Mouse (Mus musculus) gastrocnemius, postnatal 25 days (tissue): ENCODE measurements at regions not wholly inside any gene's neighbourhood (a gene's known extent, or its start where the extent isn't known, plus 50 kb on each side); places are given as distances from the start of the nearest gene placed in this dataset.
"Not testable (repeated sequence)": the region's sequence is repeated elsewhere in the genome, so short reads cannot be mapped to it uniquely, and the experiment has no call there.

ENCODE experiments used
- DNase-seq: peaks from one replicate; pipeline ENCODE4 v3.0.0; 2022
- microRNA-seq, 2 experiments: library from miRNA; unstranded; fragments of <30 nt; microRNA quantifications; one replicate each; pipeline ENCODE4 v1.2.0; 2021; ENCODE audit warnings: borderline replicate concordance in 2 of 2

DNA sequence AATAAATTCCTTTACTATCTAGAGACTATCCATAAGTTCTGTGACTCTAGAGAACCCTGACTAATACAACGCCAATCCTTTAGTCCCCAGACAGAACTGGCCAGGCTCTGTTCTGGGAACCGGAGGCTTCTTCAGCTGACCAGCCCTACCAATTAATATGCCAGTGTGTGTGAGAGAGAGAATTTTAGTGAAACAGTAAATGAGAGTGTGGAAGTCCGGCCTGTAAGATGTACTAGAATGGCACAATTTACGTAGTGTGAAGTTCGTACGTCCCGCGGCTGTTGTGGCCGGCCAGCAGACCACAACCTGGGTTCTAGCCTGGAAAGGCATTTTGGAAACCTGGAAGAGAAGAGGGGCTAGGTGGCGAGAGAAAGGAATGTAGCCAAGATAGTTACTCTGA lies 83.7 kb upstream of the Lemd2 start:
- DNase-seq: not testable (repeated sequence)

DNA sequence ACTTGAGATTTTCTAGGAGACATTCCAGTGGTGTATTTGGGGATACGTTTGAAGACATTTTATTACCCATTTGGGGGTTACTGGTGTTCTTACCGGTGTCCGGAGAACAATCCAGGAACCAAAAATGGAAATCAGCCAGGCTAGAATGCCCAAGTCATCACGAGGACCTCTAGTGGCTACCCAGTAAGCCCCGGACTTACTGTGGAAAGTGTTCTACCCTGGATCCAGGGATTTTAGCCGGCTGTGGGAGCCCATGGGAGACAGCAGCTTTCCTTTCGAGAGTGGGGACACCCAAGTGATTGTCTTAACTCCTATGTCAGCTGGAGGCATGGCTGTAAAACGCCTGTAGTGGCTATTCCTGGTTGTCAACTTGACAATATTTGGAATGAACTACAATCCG lies 77.0 kb upstream of the Lemd2 start:
- DNase-seq: no peak

DNA sequence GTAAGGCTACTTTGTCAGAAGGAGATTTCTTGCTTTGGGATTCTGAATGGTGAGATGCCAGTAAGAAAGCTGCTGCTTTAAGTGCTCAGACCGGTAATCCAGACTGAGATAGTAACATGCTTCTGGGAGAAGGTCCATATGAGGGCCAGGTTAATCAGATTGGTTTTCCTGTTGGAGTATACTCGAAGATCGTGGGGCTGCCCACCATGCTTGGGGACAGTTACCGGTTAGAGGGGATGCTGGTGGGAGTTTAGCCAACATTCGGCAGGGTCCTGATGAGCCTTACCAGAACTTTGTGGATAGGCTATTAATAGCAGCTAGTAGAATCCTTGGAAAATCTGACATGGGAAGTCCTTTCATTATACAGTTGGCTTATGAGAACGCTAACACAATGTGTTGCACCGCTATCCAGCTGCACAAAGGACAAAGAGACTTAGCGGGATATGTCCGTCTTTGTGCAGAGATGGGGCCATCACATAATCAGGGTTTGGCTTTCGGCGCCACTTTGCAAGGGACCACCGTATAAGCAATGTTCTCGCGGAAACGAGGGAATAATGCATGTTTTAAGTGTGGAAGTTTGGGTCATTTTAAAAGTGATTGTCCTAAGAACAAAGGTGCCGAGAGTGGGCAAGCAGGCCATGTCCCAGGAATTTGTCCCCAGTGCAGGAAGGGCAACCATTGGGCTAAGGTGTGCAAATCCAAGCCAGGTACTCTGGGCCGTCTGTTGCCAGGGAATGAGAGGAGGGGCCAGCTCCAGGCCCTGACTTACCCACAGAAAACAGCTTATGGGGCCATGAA lies 75.4 kb upstream of the Lemd2 start:
- DNase-seq: not testable (repeated sequence)

DNA sequence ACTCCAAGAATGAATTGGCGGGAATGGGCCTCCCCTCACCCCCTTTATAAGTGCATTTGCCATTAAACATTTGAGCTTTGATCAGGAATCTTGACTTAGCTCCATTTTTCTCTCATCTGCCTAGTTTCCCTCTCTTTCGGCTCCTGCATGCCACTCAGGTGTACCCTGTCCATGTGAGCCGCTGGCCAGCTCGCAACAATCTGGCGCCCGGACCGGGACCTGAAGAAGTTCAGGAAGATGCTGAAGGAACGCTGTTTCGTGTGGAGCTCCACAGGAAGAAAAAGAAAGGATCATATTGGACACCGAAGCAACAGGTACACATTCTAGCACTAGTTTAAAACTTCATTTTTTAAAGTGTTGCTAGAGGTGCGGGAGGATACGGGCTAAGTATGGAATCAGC lies 73.5 kb upstream of the Lemd2 start:
- DNase-seq: not testable (repeated sequence)

DNA sequence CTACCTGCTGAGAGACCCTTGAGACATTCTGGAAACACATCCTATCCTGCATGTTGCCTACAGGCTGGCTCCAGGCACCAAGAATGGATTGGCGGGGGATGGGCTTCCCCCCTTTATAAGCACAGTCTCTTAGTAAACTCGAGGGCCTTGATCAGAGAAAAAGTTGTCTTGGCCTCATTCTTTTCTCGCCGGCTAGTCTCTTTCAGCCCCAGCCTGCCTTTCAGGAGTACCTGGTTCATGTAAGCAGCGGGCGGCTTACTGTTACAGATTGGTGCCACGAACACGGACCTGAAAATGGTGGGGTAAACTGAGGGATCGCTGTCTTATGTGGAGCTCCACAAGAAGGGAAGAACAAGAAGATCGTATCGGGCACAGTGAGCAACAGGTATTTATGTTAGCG lies 67.5 kb upstream of the Lemd2 start:
- DNase-seq: not testable (repeated sequence)

DNA sequence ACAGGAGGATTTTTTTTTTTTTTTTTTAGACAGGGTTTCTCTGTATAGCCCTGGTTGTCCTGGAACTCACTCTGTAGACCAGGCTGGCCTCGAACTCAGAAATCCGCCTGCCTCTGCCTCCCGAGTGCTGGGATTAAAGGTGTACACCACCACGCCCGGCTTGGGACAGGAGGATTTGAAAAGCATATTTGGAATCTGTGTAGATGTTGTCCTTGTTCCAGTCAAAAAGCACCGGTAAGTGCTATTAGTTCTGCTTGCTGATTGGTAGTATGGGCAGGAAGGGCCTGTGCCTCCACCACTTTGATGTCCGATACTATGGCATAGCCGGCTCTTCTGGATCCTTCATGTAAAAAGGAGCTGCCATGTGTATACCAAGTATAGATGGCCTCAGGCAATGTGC lies 66.5 kb upstream of the Lemd2 start:
- not testable (repeated sequence) for DNase-seq

DNA sequence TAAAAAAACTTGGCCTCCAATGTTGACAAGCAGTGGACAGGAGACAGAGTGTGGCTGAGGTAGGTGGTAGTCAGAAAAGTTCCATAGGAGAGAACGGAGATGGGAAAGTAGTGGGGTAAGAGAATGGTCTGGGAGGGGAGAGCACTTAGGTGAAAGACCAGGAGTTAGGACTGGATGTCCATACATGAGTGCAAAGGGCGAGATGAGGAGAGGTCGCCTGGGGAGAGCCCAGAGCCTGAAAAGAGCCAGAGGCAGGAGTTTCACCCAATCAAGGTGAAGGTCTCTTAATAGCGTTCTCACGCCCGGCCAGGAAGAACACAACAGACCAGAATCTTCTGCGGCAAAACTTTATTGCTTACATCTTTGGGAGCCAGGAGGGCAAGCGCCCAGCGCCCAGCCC lies 60.3 kb upstream of the Lemd2 start:
- not testable (repeated sequence) for DNase-seq

DNA sequence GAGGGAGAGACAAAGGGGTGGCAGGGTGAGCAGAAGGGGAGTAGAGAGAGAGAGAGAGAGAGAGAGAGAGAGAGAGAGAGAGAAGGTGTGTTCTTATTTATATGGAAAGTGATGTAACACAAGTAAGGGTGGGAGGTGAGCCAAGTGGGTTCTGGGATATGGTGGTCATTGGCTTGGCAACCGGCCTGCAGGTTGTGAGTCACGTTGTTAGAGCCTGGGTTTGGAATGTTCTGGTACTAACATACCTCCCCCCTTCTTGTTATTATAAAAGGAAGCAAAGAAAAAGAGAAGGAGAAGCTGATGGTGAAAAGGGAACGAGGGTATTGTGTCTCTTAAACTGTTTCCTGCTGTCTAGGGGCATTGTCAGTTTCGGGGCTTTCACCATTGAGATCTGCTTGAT lies 58.3 kb upstream of the Lemd2 start:
- no peak for DNase-seq

DNA sequence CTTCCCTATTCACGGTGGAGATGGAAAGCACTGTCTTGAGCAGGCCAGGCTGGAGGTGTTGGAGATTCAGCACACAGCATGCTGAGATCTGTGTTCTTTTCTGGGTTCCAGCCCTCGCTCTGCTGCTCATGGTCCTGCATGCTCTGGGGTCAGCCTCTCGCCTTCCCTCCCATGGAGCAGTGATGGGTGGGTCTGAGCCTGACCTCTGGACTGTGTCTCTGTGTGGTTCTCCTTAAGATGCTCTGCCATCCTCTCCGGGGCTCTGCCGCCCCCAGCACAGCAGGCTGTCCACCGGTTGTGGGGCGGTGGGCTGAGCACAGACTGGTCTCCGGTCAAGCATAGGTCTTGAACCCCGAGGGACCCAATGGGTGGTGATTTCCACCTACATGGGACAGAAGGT lies 57.7 kb upstream of the Lemd2 start:
- DNase-seq: no peak

DNA sequence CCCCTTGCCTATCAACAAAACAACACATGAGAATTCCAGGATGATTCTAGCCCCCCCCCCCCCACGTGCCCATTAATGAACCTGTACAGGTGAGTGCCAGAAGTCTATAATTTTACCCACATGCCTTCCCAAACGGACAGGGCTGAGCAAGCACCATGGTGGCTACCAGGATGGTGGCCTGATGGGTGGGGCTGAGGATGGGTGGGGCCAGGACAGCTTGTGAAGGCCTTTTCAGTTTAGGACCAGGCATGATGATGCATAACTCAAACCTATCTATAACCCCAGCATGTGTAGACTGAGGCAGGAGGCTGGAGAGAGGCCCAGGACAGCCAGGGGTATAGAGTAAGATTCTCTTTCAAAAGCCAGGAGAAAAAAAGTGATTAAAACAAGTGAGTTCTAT lies 57.0 kb upstream of the Lemd2 start:
- DNase-seq: no peak

DNA sequence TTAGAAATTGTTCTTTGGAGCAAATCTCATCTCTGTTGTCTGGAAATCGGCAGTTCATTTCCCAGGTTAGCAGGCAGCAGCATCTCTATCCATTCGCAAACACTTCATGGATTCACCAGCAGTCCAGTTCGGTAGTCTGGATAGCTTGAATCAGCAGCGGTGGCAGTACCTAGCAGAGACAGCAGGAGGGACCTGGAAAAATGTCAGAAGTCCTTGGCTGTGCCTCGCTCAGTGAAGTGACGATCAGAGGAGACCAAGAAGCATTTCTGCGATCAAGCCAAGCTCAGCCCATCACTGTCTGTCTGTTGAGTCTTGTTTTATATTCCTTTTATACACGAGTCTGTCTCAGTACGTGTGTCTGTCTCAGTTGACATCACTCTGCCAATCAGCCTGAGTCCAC lies 55.8 kb upstream of the Lemd2 start:
- DNase-seq: no peak

DNA sequence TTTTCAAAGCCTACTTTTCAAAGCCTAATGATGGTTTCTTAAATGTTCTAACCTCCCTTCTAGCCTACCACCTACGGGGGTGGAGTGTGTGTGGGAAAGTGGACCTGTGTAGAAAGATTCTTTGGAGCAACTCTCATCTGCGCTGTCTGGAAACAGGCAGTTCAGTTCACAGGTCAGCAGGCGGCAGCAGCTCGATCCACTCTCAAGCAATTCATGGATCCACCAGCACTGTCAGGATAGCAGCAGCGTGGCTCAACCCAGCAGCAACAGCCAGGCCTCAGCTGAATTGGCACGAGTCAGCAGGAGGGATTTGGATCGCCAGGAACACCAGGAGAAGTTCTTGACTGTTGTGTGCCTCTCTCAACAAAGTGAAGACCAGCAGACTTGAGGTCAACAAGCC lies 53.1 kb upstream of the Lemd2 start:
- DNase-seq: no peak

DNA sequence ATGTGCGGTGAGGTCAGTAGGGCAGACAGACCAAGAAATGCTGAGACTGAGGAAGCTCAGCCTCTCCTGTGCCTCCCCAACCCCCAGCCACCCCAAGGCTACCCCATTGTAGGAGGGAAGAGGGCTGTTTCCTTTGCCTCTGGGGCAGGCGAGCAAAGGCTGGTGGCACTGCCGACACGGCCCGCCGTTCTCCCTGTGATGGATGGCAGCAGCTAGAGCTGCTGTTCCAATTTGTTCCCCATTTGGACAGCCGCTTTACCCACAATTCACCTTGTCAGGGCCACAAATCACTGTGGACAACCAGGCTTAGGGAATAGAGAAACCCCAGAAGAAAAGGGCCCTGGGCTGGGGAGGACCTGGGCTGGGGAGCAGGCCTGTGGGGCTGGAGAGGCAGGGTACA lies 51.5 kb upstream of the Lemd2 start:
- no peak for DNase-seq

Small RNAs in the stretch of these regions (microRNA-seq; reads per million reads assigned to microRNA genes)
- gene Mir7214 (0 reads per million in 2 experiments), gene Mir7216 (0 reads per million in 2 experiments), gene Mir7217 (0 reads per million in 2 experiments), gene Mir7218 (0 reads per million in 2 experiments)
